Mouse (Mus musculus) adrenal gland, adult (tissue): Measurements from ENCODE around the gene Cd24a.

Experiments used
- DNase-seq, 2 experiments: peaks; one replicate each; pipeline ENCODE4 v3.0.0; 2022 to 2023; ENCODE audit warnings: low spot score in 1 of 2; ENCODE audit not compliant: inconsistent age in 2 of 2

Cd24a gene

GRCm38 (mm10) chr10:43581260-43581659 lies 3.2 kb downstream of the Cd24a start:
- no peak for DNase-seq

- DNase-seq, result no peak
Measured at GRCm38 (mm10) chr10:43584538-43584937, 6.5 kb downstream of the Cd24a start.

GRCm38 (mm10) chr10:43588470-43589177 lies 10.5 kb downstream of the Cd24a start:
- DNase-seq, result no peak

GRCm38 (mm10) chr10:43591477-43591876 lies 13.4 kb downstream of the Cd24a start:
- DNase-seq, result no peak

- DNase-seq, result no peak
Measured at GRCm38 (mm10) chr10:43593182-43593581, 15.1 kb downstream of the Cd24a start.

- DNase-seq, result no peak
Measured at GRCm38 (mm10) chr10:43594187-43594586, 16.1 kb downstream of the Cd24a start.

- no peak for DNase-seq
Measured at GRCm38 (mm10) chr10:43594894-43595293, 16.8 kb downstream of the Cd24a start.

GRCm38 (mm10) chr10:43598067-43598726 lies 20.1 kb downstream of the Cd24a start:
- DNase-seq, result no peak

- DNase-seq, result no peak
Measured at GRCm38 (mm10) chr10:43601039-43601438, 23.0 kb downstream of the Cd24a start.

- DNase-seq, result no peak
Measured at GRCm38 (mm10) chr10:43601511-43602396, 23.7 kb downstream of the Cd24a start.

GRCm38 (mm10) chr10:43603975-43604686 lies 26.0 kb downstream of the Cd24a start:
- no peak for DNase-seq

GRCm38 (mm10) chr10:43604687-43605250 lies 26.7 kb downstream of the Cd24a start:
- DNase-seq, result no peak

- DNase-seq, result no peak
Measured at GRCm38 (mm10) chr10:43605901-43606300, 27.8 kb downstream of the Cd24a start.

GRCm38 (mm10) chr10:43609507-43609906 lies 31.4 kb downstream of the Cd24a start:
- no peak for DNase-seq

- DNase-seq, result no peak
Measured at GRCm38 (mm10) chr10:43609958-43610357, 31.9 kb downstream of the Cd24a start.

GRCm38 (mm10) chr10:43611081-43611480 lies 33.0 kb downstream of the Cd24a start:
- DNase-seq, result no peak

- no peak for DNase-seq
Measured at GRCm38 (mm10) chr10:43619059-43619531, 41.0 kb downstream of the Cd24a start.

GRCm38 (mm10) chr10:43619939-43620338 lies 41.9 kb downstream of the Cd24a start:
- DNase-seq, result no peak

GRCm38 (mm10) chr10:43623510-43623909 lies 45.4 kb downstream of the Cd24a start:
- DNase-seq, result no peak

- DNase-seq, result no peak
Measured at GRCm38 (mm10) chr10:43624362-43624761, 46.3 kb downstream of the Cd24a start.
